Mouse (Mus musculus) neural tube, embryonic 12.5 days (tissue): ENCODE results near the gene Qprt. TPM values are rescaled to one million over a fixed set of nuclear protein-coding genes. Genes with fewer than 3 reads are reported as not detected.
"Not testable (repeated sequence)": the region's sequence is repeated elsewhere in the genome, so short reads cannot be mapped to it uniquely, and the experiment has no call there.

Experiments
- ATAC-seq: fragments of 200-750 bp; cut with Nextera tagmentation; 2 replicates; pipeline ENCODE4 v1.8.0; 2017; ENCODE audit warnings: low read depth, mild to moderate bottlenecking, moderate TSS enrichment, moderate library complexity; ENCODE audit not compliant: low FRiP score
- H3K27ac ChIP-seq: fragments of 300-500 bp; sonication (generic); 2 replicates; pipeline ENCODE4 v1.5.1; 2016
- H3K27me3 ChIP-seq: fragments of 300-500 bp; sonication (generic); replicated peaks from 2 replicates; pipeline ENCODE4 v1.6.1; 2016; ENCODE audit warnings: mild to moderate bottlenecking
- H3K36me3 ChIP-seq: fragments of 300-500 bp; sonication (generic); 2 replicates; pipeline ENCODE4 v1.6.1; 2016; ENCODE audit warnings: mild to moderate bottlenecking
- H3K4me1 ChIP-seq: fragments of 300-500 bp; sonication (generic); 2 replicates; pipeline ENCODE4 v1.6.1; 2016
- H3K4me2 ChIP-seq: fragments of 300-500 bp; sonication (generic); replicated peaks from 2 replicates; pipeline ENCODE4 v1.6.1; 2016; ENCODE audit warnings: mild to moderate bottlenecking
- H3K4me3 ChIP-seq: fragments of 300-500 bp; sonication (generic); 2 replicates; pipeline ENCODE4 v1.5.1; 2016
- H3K9ac ChIP-seq: fragments of 300-500 bp; sonication (generic); 2 replicates; pipeline ENCODE4 v1.6.1; 2016; ENCODE audit warnings: mild to moderate bottlenecking
- H3K9me3 ChIP-seq: fragments of 300-500 bp; sonication (generic); 2 replicates; pipeline ENCODE4 v1.6.1; 2016; ENCODE audit warnings: mild to moderate bottlenecking
- WGBS: fragments of 180-500 bp; shearing (Covaris S2); methylation state at CpG from one replicate; pipeline ENCODE4 v1.1.7; 2016; 5-methylcytosine and 5-hydroxymethylcytosine counted together
- polyA plus RNA-seq: library from polyadenylated mRNA; unstranded; fragments of >200 nt; fragmentation: Nextera tagmentation; extraction: Ambion mirVana; gene quantifications from 2 replicates; pipeline ENCODE4 v1.2.1, GENCODE M21; 2016

The Qprt gene
- polyA plus RNA-seq, 1 experiment from 2014 or later: 1.2 TPM

GRCm38 (mm10) chr7:127088901-127089845 is 32.9 kb downstream of the Qprt start:
- H3K4me3 ChIP-seq: peak overlapping the region; percentile 19
- no peak for ATAC-seq
- H3K4me2 ChIP-seq: peak overlapping the region; percentile 54
- no peaks in the 10 kb centered on the region for H3K27me3 ChIP-seq
- peaks cover 9% of the 10 kb centered on the region for H3K4me1 ChIP-seq
- 26% methylated on average over 27 of the region's 27 CpGs for WGBS
- no peaks in the 10 kb centered on the region for H3K9me3 ChIP-seq
- H3K27ac ChIP-seq: no peak overlapping the region
- H3K36me3 ChIP-seq: no peaks in the 10 kb centered on the region
- 0 out of 2 replicates have a peak overlapping the region, but pooled peaks have one; percentile 17 for H3K9ac ChIP-seq

GRCm38 (mm10) chr7:127088083-127088482 is 33.9 kb downstream of the Qprt start:
- no peaks in the 10 kb centered on the region for H3K27me3 ChIP-seq
- H3K4me2 ChIP-seq: no peak overlapping the region
- no peak overlapping the region for H3K4me3 ChIP-seq
- no peak overlapping the region for H3K9ac ChIP-seq
- WGBS: 90% methylated on average over 3 of the region's 3 CpGs
- no peak for ATAC-seq
- no peaks in the 10 kb centered on the region for H3K36me3 ChIP-seq
- H3K27ac ChIP-seq: no peak overlapping the region
- H3K9me3 ChIP-seq: no peaks in the 10 kb centered on the region
- H3K4me1 ChIP-seq: peaks cover 9% of the 10 kb centered on the region

GRCm38 (mm10) chr7:127087278-127088010 is 34.6 kb downstream of the Qprt start, which contains the start of gene Zg16:
TSS of gene Zg16 (minus strand) at chr7:127087328.
- not testable (repeated sequence) for H3K4me2 ChIP-seq, H3K36me3 ChIP-seq, H3K27ac ChIP-seq, H3K27me3 ChIP-seq, H3K4me1 ChIP-seq, ATAC-seq, H3K9me3 ChIP-seq, H3K9ac ChIP-seq, H3K4me3 ChIP-seq
- WGBS: 90% methylated on average over 6 of the region's 6 CpGs

- H3K4me2 ChIP-seq, H3K9ac ChIP-seq, H3K27me3 ChIP-seq, ATAC-seq, H3K9me3 ChIP-seq, H3K4me1 ChIP-seq, H3K4me3 ChIP-seq, H3K27ac ChIP-seq, H3K36me3 ChIP-seq: not testable (repeated sequence)
- 68% methylated on average over 6 of the region's 6 CpGs for WGBS
These were observed 36.3 kb downstream of the Qprt start for GRCm38 (mm10) chr7:127085751-127086150.

- Histone ChIP-seq H3K4me3 (no peak overlapping the region), H3K4me2 (no peak overlapping the region), H3K27ac (no peak overlapping the region), H3K9ac (no peak overlapping the region), H3K27me3 (no peaks in the 10 kb centered on the region), H3K4me1 (peaks cover 9% of the 10 kb centered on the region), H3K9me3 (no peaks in the 10 kb centered on the region), H3K36me3 (no peaks in the 10 kb centered on the region)
- ATAC-seq: no peak
- 88% methylated on average over 2 of the region's 2 CpGs for WGBS
These were observed 37.2 kb downstream of the Qprt start for GRCm38 (mm10) chr7:127084794-127085193.

- H3K9me3 ChIP-seq: no peaks in the 10 kb centered on the region
- no peak overlapping the region for H3K4me2 ChIP-seq
- peaks cover under 1% of the 10 kb centered on the region; the same call in 1 of the 2 replicates for H3K4me1 ChIP-seq
- no peak overlapping the region for H3K4me3 ChIP-seq
- no peaks in the 10 kb centered on the region for H3K36me3 ChIP-seq
- no peaks in the 10 kb centered on the region for H3K27me3 ChIP-seq
- no peak overlapping the region for H3K9ac ChIP-seq
- WGBS: 85% methylated on average over 4 of the region's 4 CpGs
- no peak for ATAC-seq
- H3K27ac ChIP-seq: no peak overlapping the region
These were observed 38.3 kb downstream of the Qprt start for GRCm38 (mm10) chr7:127083689-127084088.

- Histone ChIP-seq H3K36me3 (no peaks in the 10 kb centered on the region), H3K4me2 (no peak overlapping the region), H3K4me1 (no peaks in the 10 kb centered on the region), H3K9ac (no peak overlapping the region), H3K27me3 (no peaks in the 10 kb centered on the region), H3K27ac (no peak overlapping the region), H3K9me3 (no peaks in the 10 kb centered on the region), H3K4me3 (no peak overlapping the region)
- 55% methylated on average over 2 of the region's 2 CpGs for WGBS
- ATAC-seq: no peak
These were observed 39.0 kb downstream of the Qprt start for GRCm38 (mm10) chr7:127082995-127083394.

- Histone ChIP-seq H3K27me3 (no peaks in the 10 kb centered on the region), H3K4me2 (no peak overlapping the region), H3K9me3 (no peaks in the 10 kb centered on the region), H3K4me3 (no peak overlapping the region), H3K4me1 (no peaks in the 10 kb centered on the region), H3K9ac (no peak overlapping the region), H3K27ac (no peak overlapping the region), H3K36me3 (no peaks in the 10 kb centered on the region)
- ATAC-seq: no peak
- WGBS: 88% methylated on average over 8 of the region's 8 CpGs
These were observed 39.8 kb downstream of the Qprt start for GRCm38 (mm10) chr7:127082271-127082670.

GRCm38 (mm10) chr7:127080045-127080444 is 42.0 kb downstream of the Qprt start:
- 67% methylated on average over 3 of the region's 3 CpGs for WGBS
- Histone ChIP-seq H3K9ac (no peak overlapping the region), H3K27ac (no peak overlapping the region), H3K27me3 (no peaks in the 10 kb centered on the region), H3K4me2 (no peak overlapping the region), H3K4me3 (no peak overlapping the region), H3K4me1 (no peaks in the 10 kb centered on the region), H3K9me3 (no peaks in the 10 kb centered on the region), H3K36me3 (no peaks in the 10 kb centered on the region)
- ATAC-seq: no peak

GRCm38 (mm10) chr7:127077692-127078091 is 44.3 kb downstream of the Qprt start:
- no peaks in the 10 kb centered on the region for H3K4me1 ChIP-seq
- no peaks in the 10 kb centered on the region for H3K9me3 ChIP-seq
- no peak overlapping the region for H3K27ac ChIP-seq
- 86% methylated on average over 3 of the region's 3 CpGs for WGBS
- H3K4me2 ChIP-seq: no peak overlapping the region
- no peak overlapping the region for H3K9ac ChIP-seq
- no peak for ATAC-seq
- H3K4me3 ChIP-seq: no peak overlapping the region
- no peaks in the 10 kb centered on the region for H3K36me3 ChIP-seq
- no peaks in the 10 kb centered on the region for H3K27me3 ChIP-seq

GRCm38 (mm10) chr7:127076188-127076587 is 45.8 kb downstream of the Qprt start:
- no peaks in the 10 kb centered on the region for H3K4me1 ChIP-seq
- H3K36me3 ChIP-seq: no peaks in the 10 kb centered on the region
- H3K4me3 ChIP-seq: no peak overlapping the region
- no peak for ATAC-seq
- 90% methylated on average over 5 of the region's 5 CpGs for WGBS
- no peak overlapping the region for H3K27ac ChIP-seq
- H3K27me3 ChIP-seq: no peaks in the 10 kb centered on the region
- H3K9me3 ChIP-seq: no peaks in the 10 kb centered on the region
- H3K9ac ChIP-seq: no peak overlapping the region
- H3K4me2 ChIP-seq: no peak overlapping the region

- H3K27me3 ChIP-seq: no peaks in the 10 kb centered on the region
- no peaks in the 10 kb centered on the region for H3K9me3 ChIP-seq
- no peaks in the 10 kb centered on the region for H3K36me3 ChIP-seq
- no peak overlapping the region for H3K9ac ChIP-seq
- no peak for ATAC-seq
- H3K4me1 ChIP-seq: no peaks in the 10 kb centered on the region
- H3K27ac ChIP-seq: no peak overlapping the region
- no peak overlapping the region for H3K4me2 ChIP-seq
- no peak overlapping the region for H3K4me3 ChIP-seq
- 81% methylated on average over 4 of the region's 4 CpGs for WGBS
These were observed 48.8 kb downstream of the Qprt start for GRCm38 (mm10) chr7:127073221-127073620.
